Mouse (Mus musculus) urinary bladder, postnatal 25 days (tissue): Measurements from ENCODE around the gene Hspa1b.

ENCODE experiments used
- DNase-seq: peaks from one replicate; pipeline ENCODE4 v3.0.0; 2022; ENCODE audit warnings: low spot score

Hspa1b gene

GRCm38 (mm10) chr17:34927306-34928019 is 31.6 kb downstream of the Hspa1b start:
- DNase-seq, result no peak

GRCm38 (mm10) chr17:34924258-34924657 is 34.8 kb downstream of the Hspa1b start:
- DNase-seq, result no peak

- no peak for DNase-seq
These were observed 36.1 kb downstream of the Hspa1b start for GRCm38 (mm10) chr17:34922939-34923338.

GRCm38 (mm10) chr17:34917188-34917587 is 41.9 kb downstream of the Hspa1b start:
- no peak for DNase-seq

- DNase-seq, result no peak
These were observed 42.7 kb downstream of the Hspa1b start for GRCm38 (mm10) chr17:34916316-34916715.

GRCm38 (mm10) chr17:34915410-34915831 is 43.6 kb downstream of the Hspa1b start:
- DNase-seq, result no peak

GRCm38 (mm10) chr17:34913930-34914665 is 44.9 kb downstream of the Hspa1b start, which contains the start of gene Slc44a4:
Slc44a4 (plus strand) TSS chr17:34914466.
- no peak for DNase-seq

GRCm38 (mm10) chr17:34911945-34912351 is 47.1 kb downstream of the Hspa1b start:
- DNase-seq, result peak; percentile 87

GRCm38 (mm10) chr17:34910982-34911381 is 48.1 kb downstream of the Hspa1b start:
- no peak for DNase-seq
